Mouse (Mus musculus): ENCODE data around the gene Cnbp. TPM values are rescaled to one million over a fixed set of nuclear protein-coding genes. Genes with fewer than 3 reads are reported as not detected.

The Cnbp gene
- total RNA-seq (2021) (100 to 1,000 TPM; 333 to 380 TPM), polyA plus RNA-seq (2012; rRNA removed) (73.9 and 76.1 TPM in 2 replicates)
- long read RNA-seq, transcript Cnbp-201 (5 exons, 2,178 nt): minor isoform, 110 of 522 reads
- long read RNA-seq, transcript Cnbp-209 (5 exons, 1,614 nt): minor isoform, 5 of 522 reads
- long read RNA-seq, transcript Cnbp-208 (5 exons, 2,175 nt): major isoform, 223 of 522 reads
- long read RNA-seq, transcript Cnbp-203 (5 exons, 1,661 nt): minor isoform, 110 of 522 reads
- long read RNA-seq, partial matches to known transcripts: 9 of 522 reads
- long read RNA-seq, other reads (novel, unspliced or antisense): 62 of 522 reads

DNA sequence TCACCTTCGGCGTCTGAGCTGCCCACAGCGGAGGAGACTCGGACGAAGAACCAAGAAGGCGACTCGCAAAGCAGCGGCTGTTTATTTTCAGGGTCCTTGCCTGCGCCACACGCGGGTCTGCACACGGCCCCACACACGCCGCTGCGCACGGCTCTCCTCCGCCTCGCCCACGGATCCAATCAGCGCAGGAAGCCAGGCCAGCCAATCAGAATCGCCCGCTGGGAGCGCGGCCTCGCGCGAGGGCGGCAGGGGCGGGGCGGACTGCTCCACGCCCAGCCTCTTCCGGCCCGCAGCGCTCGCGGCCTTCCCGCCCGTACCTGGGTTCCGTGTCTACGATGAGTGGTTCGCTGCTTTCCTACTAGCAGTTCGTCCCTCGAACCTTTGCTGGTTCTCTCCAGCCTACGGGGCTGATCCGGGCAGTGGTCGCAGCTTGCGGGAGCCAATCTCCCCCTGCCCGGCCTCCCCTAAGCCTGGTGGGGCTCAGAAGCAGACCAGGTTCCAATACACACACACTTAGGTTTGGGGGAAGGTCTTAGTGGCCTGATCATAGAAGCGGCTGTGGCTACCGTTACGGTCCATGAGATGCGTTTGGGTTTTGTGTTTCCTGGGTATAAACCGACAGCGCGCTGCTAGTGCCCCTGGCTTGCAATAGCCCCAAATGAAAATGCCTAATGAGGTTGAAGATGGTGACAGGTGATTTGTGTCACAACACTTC, at the start of gene Cnbp:
Gene Cnbp, minus strand, starts transcription at position 207 of the 715 bp plus-strand sequence.
- DNase-seq: peak; percentile 97

DNA sequence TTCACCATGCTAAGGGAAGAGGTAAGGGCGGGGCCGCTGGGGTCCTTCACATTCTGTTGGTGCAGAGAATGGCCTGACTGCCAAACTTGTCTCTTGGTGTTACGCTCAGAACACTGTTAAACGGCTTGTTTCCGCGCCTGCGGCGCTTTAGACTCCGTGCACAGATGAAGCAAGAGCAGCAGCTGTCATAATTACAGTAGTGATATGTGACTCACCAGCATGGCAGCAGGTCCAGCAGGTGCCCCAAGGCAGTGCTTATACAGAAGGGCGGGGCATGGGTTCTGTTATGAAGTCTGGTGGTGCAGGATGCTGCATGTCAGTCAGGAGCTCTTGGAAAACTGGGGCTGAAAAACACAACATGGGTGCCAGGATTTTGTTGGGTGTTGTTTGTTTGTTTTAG, 47.1 kb upstream of the Cnbp start:
- no peak for DNase-seq

DNA sequence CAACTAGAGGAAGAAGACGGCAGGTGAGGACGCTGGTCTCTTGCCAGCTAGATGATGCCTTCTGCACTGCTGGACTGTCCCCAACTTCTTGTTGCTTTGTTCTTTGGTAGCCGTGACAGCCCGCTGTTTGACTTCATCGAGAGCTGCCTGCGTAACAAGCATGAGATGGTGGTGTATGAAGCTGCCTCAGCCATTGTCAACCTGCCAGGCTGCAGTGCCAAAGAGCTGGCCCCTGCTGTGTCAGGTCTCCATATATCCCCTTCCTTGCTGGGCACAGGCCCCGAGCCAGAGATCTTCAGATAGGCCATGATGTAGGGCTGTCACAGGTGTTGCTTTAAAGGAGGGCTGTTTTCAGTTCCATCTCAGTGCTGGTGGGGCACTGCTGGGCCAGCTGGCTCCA, 43.0 kb upstream of the Cnbp start:
- DNase-seq: no peak

DNA sequence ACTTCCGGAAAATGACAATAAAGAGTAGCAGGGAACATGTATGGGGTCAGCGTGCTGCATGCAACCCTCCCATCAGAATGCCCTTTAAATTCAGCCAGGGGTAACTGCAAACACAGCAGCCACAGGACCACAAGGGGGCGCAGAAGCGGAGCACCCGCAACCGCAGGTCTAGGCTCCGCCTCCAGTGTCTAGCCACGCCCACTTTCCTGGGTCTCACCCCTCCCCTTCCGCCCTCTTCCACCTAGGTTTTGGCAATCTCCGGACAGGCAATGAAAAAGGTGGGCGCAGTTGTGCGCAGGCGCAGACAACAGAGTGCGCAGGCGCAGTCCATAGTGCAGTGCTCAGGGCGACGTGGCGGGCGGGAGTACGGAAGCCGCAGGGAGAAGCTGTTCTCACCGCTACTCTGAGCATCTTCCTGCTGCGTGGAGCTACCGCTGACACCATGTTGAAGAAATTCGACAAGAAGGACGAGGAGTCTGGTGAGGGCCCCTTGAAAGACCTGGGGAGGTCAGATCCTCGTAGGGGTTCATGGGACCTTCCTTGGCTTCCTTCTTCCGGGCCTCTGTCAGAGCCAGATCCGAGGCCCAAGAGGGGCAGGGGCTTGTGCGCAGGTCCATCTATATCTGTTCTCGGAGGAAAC, 36.8 kb upstream of the Cnbp start, which contains the start of gene Copg1:
Gene Copg1, plus strand, starts transcription at position 221 of the 640 bp plus-strand sequence.
- peak; percentile 100 for DNase-seq

DNA sequence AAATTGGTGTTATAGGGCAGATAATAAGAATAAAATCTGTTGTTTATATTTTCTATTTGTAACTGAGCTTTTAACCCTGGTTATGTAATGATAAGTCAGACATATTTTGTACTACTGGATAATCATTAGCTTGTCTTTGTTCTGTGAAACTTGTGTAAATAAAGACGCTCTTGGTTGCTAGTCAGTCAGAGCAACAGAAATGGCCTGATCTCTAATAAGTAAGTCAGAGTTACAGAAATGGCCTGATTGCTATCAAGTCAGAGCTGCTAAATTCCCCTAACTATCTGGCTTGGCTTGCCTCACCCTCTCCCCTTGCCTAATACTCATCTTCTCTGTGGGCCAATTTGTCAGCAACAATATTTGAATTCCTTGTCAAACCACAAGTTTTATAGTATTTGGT, 35.8 kb upstream of the Cnbp start:
- DNase-seq: no peak

DNA sequence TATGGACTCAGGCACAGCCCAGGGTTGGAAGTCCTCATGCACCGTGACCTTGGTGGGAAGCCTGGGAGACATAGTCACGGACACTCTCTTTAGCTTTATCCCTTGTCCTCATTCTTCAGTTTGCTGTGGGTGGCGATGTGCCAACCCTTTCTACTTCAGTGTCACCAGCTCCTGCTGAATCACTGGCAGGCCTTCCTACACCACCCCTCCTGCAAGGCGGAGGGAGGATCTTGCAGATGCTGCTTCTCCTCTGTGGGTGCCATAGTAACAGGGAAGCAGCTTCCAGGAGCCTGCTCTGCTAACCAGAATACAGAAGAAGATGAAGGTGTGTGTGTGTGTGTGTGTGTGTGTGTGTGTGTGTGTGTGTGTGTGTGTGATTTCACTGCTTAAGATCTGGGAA, 31.9 kb upstream of the Cnbp start:
- DNase-seq: peak; percentile 87

DNA sequence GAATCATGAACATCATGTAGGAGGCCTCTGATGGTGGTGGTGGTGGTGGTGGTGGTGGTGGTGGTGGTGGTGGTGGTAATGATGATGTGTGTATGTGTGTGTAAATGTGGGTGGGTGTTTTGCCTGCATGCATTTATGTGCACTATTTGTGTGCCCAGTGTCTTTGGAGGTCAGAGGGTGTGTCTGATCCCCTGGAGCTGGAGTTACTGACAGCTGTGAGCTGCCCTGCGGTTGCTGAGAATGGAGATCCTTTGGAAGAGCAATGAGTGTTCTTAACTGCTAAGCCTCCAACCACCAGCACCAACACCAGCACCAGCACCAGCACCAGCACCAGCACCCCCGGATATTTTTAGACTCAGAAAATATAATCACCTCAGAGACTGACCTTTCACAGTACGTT, 31.3 kb upstream of the Cnbp start:
- no peak for DNase-seq

DNA sequence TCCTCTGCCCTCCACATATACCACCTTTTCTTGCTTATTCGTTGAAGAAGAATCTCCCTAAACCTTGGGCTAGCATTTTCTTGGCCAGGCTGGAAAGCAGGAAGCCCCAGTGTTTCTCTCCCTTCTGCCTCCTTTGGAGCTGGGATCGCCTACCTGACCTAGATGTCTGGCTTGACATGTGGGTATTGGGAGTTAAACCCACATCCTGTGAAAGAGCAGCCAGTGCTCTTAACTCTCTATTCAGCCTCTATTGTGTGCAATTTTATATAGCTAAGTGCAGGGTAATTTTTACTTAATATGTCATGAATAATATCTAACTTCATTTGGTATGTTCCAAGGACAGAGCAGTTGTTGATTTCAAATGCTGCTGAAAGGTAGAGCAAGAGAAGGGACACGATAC, 28.7 kb upstream of the Cnbp start:
- DNase-seq: no peak

DNA sequence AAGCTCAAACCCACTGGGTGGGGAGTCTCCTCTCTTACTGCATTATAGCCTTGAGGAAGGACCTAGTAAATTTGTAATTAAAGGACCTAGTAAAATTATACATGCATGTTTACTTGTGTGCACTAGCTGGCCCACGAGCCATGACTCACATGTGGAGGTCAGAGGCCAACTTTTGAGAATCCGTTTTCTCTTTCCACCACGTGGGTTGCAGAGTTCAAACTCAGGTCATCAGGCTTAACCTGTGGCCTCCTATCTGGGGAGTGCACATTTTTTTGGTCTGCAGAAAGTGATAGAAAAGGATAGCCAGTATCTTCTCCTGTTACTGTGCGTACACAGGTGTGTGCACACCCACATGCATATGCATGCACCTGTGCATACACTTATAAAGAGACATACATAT, 28.1 kb upstream of the Cnbp start:
- DNase-seq: no peak

DNA sequence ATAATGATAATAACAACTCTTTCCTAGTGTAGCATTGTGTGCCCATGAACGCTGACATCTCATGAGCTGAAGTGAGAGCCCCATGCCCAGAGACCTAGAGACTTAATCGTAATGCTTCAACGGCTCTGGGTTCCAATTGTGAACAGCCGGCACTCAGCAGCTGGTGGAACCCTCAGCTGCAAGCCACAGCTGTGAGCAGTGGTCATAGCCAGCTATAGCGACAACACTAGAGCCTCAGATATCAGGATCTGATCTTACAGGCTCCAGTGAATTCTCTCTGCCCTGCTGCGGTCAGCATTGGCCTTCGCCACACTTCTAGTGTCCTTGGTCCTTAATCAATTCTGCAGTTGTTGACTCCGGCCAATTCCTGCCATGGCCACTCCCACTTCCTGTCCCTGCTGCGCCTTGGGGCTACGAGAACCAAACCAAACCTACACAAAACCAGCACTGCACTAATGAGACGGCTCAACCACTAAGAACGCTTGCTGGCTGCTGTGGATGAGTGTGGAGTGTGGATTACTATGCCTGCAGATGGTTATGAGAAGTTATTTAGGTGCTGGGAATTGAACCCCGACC, 25.2 kb upstream of the Cnbp start:
- DNase-seq: peak; percentile 81

DNA sequence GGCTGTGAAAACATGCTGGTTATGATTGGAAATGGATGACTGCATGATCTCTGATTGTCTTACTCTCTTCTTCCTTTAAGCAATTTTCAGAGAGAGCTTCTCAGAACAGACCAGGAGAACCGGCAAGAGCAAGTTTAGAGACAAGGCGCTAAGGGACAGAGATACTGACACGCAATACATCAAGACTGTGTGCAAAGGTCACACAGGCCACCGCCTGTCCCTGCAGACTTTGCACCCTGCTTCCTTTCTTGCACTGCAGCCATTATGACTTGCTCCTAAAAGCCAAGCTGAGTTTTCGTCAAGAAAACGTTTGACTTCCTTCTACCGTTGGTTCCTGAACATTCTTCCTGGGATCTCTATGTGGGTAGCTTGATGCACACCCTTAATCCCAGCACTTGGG, 24.7 kb upstream of the Cnbp start:
- DNase-seq: no peak

DNA sequence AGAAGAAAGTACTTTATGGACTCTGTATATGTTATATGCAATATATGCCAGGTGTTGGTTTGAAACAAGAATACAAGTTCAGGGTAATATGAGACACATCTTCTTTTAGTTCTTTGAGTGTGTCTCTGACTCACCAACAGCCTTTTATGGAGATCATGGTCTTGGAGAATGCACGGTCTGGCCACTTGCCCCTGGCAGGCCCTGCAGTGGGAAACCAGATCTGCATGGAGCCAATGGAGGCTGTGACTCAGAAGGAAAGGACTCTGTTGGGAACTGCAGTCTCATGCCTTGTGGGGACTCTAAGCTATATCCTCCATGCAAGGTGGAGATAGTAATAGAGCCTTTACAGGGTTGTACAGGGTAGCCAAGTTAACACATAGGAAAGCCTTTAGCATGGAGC, 24.2 kb upstream of the Cnbp start:
- peak; percentile 71 for DNase-seq

DNA sequence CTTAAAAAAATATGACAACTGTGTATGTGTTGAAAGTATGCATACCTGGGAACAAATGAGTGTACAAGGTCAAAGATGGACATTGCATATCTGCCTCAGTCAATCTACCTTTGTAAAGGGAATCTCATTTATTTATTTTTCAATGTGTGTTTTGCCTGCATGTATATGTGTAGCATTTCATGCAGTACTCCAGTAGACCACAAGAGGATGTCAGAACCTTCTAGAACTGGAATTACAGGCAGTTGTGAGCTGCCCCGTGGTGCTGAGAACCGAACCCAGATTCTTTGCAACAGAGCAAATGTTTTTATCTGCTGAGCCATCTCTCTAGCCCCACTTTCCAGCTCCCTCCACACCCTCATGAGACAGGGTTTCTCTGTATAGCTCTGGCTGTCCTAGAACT, 23.1 kb upstream of the Cnbp start:
- no peak for DNase-seq

DNA sequence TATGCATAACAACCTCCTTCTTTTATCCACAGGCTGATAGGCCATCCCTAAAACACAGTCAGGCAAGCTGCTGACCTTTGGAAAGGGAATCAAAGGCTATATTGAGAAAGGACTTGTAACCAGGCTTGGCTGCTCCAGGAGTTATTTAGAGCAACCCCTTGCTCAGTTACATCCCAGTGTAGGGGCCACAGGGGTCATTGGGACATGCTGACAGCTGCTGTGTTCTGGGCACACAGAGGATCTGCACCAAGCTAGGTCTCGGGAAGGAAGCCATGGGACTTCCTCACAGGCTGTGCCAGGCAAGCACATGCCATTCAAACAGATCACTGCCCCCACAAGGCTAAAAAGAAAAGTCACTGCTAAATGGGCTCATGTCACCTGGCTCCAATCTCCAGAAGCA, 22.2 kb upstream of the Cnbp start:
- DNase-seq: peak; percentile 45

DNA sequence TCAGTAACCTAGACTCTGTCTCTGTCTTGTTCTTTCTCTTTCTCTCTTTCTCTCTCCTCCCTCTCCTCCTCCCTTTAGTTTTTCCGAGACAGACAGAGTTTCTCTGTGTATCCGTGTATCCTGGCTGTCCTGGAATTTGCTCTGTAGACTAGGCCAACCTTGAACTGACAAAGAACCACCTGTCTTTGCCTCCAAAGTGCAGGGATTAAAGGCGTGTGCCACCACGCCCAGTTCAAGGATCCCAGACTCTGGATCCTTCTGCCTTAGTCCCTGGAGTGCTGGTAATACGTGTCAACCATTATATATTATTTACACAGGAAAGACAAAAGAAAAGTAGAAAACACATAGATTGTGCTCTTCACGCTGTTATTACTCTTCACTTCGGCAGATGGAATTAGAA, 20.3 kb upstream of the Cnbp start:
- DNase-seq: no peak

DNA sequence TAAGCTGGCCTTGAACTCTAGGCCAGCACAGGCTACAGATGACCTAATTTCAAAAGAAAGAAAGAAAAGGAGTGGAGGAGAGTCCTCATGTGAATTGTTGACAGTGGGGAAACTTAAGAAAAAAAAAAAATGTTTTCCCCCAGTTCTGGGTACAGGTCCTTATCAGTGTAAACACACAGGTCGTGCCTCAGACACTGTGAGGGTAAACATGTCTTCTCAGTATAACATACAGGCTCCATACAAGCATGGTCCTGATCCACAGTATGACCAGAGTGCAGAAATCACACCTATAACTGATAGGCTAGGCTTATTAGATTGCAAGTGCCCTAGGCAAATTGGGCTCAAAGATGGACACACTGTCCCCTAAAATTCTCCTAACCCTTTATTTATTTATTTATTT, 19.5 kb upstream of the Cnbp start:
- no peak for DNase-seq

DNA sequence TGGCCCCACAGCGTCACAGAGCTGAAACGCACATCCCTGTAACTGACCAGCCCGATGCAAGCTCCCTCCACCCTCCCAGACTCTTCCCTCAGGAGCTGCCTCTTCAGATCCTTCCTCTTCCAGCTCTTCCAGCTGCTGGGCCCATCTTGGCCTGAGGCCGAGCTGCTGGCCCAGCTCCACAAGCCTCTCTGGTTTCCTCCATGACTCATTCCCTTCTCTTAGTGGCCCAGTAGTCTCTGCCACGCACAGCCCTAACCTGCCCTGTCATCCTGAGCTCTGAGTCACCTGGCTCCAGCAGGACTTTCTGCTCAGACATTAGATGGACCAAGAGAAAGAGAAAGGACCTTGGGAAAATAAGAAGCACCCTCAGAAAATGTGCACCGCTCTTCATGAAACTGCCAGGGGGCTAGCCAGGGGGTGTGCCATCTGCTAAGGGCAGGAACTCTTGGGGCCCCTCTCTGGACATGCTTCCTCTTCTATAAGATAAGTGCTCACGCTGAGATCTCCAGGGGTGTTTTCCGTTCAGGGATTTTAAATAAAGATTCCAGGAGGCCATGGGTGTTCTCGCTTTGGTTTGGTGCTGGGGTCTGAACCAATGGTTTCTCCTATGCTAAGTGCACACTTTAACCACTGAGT, 18.1 kb upstream of the Cnbp start:
- DNase-seq: peak; percentile 96

DNA sequence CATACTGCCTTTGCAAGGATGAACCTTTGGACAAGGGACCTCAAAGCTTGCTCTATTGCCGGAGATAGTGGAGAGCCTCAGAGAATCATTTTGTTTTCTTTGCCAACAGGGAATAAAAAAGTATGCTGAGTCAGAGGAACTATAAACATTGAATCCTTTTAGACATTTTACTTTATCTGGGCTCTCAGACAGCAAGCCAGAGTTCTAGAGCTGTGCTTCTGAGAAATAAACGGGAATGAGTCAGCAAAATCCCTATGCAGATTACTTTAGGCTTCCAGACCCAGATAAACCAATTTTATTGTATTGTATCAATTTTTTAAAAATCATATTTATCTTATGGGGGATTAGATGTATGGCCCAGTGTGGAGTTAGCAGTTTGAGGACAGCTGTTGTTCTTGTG, 16.4 kb upstream of the Cnbp start:
- DNase-seq: no peak

DNA sequence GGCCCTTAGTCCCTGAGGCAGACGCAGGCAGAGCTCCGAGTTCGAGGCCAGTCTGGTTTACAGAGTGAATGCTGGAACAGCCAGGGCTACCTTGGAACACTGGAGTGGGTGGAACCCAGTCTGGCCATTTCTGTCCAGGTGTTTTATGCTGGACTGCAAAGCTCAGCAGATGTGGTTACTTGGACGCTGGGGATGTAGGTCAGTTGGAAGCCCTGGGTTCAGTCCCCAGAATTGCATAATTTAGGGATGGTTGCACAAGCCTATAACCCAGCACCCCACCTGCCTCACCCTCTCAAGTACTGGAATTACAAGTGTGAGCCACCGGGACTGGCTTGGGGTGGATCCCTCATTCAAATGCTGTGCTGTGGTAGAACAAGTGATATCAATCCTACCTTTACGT, 15.3 kb upstream of the Cnbp start:
- DNase-seq: no peak

DNA sequence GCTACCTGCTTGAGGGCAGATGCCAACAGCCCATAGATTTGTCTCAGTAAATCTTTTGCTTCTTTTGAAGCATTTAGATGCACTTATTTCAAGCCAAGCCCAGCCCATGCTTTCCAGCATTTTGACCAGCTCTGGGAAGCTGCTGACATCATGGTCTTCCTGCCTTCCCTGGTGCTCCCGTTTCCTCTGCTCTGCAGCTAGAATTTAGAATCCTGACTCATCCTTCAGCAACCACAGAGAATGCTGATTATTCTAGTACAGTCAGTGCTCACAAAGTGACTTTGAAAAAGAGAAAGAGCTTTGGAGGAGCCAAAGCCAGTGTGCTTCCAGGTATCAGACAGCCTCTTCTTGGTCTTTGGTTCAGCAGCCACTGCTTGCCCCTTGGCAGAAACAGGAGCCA, 6.2 kb upstream of the Cnbp start:
- peak; percentile 40 for DNase-seq

DNA sequence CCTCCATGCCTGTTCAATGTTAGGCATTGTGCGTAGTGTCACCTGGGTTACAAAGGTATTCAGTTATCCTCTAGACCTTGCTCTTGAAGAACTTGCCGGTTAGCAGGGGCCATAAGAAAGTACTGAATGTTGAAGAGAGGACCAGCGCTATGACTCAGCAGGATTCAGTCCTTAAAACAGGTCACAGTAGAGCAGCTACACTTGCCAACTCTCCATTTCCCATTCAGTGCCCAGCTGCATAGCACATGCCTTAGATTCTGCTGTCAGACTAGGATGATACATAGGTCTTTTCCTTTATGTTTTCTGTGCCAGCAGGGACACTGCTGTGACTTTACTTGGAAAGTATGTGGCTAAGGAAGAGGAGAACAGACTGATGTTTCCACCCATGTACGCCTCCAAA, 2.5 kb upstream of the Cnbp start:
- no peak for DNase-seq

DNA sequence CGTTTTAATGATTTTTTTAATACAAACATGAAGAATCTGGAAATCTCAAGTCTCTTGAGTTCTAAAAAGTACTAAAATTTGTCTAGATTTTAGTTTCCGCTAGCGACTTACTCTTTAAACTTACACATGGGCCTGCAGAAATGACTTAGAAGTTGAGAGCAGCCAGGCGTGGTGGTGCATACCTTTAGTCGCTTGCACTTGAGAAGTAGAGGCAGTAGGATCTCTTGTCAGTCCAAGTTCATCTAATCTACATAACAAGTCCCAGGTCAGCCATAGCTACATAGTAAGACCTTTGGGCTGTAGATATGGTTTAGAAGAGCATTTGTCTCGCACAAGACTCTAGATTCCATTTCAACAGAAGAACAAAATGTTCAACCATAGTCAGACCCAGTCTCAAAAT, 965 bp upstream of the Cnbp start:
- DNase-seq: no peak
